Mouse (Mus musculus) frontal cortex, postnatal 36 days (tissue): ENCODE measurements around the gene Srm.

Experiments used
- DNase-seq, 2 experiments: peaks; one replicate each; pipeline ENCODE4 v3.0.0; 2022; ENCODE audit warnings: low spot score in 2 of 2

Gene Srm

DNA sequence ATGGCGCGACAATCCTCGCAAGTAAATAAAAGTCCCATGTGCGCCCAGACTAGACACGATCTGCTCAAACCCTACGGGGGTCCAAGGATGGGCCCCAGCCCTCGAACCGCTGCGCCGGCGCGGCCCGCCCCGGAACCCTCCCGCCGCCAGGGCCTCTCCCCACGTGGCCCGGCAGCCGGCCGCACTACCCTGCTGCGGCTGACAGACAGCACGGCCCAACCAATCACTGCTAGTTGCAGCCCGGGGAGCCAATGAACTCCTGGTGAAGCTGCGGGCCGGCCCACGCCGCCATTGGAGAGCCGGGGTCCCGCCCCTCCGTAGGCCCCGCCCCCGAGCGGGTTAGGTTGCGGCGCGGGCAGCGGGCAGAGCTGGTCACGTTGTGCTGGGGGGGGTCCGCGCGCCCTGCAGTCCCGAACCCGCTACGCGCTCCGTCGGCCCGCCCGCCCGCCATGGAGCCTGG, at the start of gene Srm:
Srm (plus strand) TSS at position 333 of the 460 bp plus-strand sequence.
- peak; percentile 95 to 97 for DNase-seq

DNA sequence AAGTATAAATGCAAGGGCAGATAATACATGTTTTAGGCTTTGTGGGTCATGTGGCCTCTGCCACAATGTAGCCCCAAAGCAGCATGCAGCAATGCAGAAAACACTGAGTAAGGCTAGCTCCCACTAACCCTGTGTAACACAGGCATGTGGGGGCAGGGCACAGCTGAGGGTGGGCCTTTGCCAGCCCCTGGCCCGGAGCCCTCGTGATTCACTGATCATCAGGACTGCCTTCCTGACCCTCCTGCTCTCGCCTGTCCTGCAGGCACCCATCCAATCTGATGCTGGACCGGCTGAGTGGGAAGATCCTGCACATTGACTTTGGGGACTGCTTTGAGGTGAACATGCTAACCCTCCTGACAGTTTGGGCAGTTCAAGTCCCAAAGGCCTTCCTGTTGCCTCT, 42.2 kb upstream of the Srm start:
- no peak for DNase-seq

DNA sequence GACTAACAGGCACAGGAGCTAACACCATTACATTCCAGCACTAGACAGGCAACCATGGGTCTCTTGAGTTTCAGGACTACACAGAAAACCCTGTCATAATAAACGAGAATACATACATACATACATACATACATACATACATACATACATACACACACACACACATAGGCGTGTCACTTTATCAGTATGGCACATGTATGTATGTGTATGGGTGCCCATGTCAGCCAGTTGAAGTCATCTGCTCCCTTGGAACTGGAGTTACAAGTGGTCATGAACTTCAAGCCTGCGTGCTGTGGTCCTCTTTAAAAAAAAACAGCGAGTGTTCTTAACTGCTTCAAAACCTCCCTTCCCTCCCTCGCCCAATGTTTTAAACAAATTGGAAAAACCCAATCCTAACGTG, 33.5 kb upstream of the Srm start:
- DNase-seq: no peak

DNA sequence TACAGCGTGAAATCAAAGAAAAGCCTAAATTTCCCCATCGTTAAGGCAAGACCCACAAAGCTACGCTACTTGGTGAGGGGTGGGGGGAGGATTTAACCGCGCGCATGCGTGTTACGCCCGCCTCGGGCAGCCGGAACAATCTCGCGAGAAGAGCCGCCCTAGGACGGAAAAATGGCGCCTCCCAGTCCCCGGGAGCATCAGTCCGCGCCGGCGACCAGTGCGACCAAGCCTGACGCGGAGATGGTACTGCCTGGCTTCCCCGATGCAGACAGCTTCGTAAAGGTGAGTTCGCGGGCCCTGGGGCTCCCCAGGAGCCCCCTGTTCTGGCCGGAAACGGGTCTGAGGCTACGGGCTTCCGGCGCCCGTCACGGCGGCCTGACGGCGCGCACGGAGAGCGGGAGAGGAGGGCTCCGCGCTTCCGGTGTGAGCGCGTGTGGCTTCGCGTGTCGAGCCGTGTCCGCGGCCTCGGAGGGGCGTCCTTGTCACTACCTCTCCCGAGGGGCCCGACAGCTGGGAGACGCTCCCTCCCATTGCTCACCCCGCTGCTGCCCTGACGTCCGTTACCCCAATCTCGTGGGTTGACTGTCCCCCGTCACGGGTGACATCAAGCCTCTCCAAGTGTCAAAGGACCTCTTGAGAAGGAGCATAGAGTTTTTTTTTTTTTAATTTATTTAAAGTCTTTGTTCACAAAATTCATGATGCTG, 32.9 kb upstream of the Srm start, which contains the start of gene Exosc10:
Exosc10 (plus strand) TSS at position 133 of the 704 bp plus-strand sequence.
- DNase-seq: peak; percentile 82 to 86

DNA sequence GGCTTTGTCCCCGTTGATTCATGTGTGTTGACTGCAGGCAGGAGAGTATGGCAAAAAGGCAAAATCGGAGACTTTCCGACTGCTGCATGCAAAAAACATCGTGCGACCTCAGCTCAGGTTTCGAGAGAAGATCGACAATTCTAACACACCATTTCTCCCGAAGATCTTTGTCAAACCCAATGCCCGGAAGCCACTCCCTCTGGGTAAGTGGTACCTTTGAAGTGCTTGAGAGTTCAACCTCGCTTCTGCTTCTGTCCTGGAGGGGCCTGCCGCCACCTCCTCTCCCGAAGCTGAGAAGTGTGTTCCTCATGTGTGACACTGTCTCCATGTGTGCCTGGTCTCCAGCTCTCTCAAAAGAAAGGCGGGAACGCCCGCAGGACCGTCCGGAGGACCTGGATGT, 28.6 kb upstream of the Srm start:
- no peak for DNase-seq

DNA sequence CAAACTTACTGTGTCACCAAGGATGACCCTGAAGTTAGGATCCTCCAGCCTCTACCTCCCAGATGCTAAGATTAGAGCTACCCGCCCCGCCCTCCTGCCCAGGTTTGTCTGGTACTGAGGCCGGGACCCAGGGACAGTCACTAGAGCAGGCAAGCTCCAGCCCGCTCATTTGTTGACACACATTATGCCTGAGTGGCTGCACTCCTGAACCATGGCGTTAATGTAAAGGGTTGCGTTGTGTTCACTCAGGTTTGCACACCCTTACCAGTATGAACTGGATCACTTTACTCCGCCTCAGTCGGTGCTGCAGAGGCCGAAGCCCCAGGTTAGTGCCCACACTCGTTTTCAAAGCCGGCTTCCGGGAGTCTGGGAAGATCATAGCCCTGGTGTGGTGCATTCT, 27.7 kb upstream of the Srm start:
- DNase-seq: no peak

DNA sequence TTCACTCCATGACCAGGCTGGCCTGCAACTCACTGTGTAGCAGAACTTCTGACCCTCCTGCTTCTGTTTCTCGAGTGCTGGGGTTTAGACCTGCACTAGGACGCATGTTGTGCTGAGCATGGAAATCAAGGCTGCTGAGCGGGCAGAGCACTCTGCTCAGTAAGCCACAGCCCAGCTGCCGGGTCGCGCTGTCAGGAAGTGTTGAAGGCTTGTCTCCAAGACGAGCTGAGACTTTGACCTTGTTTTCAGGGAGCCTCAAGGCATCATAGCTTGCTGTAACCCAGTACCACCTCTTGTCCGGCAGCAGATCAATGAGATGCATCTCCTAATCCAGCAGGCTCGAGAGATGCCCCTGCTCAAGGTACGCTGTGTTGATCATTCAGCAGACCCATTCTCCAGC, 21.2 kb upstream of the Srm start:
- no peak for DNase-seq

DNA sequence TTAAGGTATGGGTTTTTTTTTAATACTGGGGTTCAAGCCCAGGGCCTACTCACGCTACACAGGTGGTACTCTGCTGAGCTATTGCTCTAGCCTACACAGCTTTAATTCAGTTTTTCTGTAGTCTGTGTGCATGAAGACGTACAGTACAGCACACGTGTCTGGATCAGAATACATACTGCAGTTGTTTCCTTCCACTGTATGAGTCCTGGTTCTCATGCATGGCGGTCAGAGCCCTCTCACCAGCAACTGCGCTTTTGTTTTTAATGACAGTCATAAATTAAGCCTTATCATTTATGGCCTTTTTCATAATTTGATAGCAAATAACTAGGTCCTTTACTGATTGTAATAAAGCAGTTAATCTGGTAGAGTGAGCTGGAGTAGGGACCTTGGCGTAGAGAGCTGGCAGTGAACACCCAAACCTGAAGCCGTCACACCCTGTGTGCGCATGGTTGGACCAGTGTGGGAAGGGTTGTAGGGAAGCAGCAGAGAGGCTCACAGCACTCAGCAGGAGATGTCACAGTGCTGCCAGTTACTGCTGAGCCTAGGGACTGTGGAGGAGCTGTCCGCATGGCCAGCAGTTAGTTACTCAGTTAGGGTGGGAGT, 20.5 kb upstream of the Srm start:
- DNase-seq: no peak

DNA sequence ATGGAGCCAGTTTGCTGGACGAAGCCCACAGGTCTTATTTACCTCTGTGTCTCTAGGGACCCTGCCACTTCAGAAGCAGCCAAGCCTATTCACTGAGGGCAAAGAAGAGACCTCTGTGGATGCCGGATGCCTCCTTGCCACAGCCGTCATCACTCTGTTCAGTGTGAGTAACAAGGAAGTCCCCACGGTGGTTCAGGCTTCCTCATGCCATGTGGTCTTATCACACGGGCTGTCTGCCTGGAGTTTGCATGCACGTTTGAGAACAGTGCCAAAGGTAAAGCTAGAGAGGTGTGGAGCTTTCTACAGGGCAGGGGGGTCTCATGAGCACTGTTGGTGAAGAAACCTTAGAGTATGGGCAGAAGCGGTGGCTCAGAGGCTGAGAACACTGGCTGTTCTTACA, 18.1 kb upstream of the Srm start:
- no peak for DNase-seq

DNA sequence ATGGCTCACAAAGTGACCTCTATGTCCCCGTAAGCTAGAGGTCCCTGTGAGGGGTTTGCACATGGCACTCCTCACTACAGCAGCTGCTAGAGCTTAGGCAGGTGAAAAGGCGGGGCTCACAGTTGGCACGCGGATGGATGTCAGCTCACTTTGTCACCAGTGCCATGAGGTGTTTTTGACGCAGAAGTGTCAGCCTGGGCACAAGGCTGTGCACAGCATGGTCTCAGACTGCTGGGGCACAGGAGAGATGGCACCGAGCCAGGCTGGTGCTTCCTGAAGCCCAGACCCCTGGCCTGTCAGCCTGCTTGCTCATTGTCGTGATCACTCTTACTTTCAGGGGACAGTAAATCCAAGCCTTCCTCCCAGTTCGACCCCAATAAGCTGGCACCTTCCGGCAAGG, 10.5 kb upstream of the Srm start:
- DNase-seq: no peak

DNA sequence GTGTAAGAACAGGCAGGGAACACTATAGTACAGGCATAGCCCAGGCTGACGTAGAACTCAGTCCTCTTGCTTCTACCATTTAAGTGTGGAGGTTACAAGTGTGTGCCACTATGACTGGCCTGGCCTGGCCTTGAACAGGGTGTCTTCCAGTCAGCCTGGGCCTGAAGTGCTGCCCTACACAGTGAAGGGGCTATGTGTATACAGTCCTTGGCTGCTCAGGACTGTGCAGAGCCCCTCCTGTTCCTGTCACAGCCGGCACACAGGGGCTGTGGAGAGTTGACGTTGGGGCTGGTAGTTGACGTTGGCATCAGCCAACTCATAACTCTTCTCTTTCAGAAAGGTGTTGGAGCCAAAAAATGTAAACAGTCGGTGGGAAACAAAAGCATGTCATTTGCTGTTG, 9.9 kb upstream of the Srm start:
- no peak for DNase-seq

DNA sequence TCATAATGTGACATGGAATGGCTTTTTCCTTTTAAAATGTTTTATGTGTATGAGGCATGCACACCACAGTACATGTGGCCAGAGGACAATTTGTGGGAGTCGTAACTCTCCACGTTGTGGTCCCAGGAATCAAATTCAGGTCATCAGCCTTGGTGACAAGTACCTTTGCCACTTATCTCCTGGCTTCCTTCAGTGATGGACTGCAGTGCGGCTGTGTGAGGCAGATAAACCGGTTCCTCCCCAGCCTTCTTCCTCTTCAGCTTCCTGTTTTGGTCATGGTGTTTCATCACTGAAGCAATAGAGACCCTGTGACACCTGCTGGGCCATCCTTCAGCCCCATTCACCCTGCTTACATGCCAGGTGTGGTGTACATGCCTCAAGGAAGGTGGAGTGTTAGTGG, 8.0 kb upstream of the Srm start:
- no peak for DNase-seq

DNA sequence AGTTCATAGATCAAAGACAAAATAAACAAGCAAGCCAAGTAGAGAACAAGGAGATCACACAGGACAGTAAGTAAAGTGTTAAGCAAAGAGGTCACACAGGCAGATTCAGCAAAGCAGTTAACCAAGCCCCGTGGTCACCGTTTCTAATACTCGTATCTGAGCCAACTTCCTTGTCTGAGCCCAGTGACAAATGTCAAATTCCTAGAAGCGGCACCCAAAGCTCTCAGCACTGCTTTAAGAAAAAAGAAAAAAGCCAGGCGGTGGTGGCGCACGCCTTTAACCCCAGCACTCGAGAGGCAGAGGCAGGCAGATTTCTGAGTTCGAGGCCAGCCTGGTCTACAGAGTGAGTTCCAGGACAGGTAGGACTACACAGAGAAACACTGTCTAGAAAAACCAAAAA, 4.7 kb upstream of the Srm start:
- no peak for DNase-seq

DNA sequence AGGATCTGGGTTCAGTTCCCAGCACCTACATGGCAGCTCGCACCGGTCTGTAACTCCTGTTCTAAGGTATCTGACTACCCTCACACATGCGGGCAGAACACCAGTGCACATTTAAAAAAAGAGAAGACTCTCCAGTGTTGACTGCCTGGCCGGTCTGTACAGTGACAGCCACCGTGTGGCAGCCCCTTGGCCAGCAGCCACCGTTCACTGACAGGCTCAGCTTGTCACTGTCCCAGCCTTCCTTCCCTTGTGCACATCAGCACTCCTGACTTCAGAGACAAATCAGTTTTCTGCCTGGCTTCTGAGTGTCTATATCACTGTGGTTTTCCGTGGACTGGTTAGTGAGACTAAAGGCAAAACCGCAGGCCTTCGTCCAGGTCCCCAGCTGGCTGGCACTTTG, 2.5 kb upstream of the Srm start:
- no peak for DNase-seq

DNA sequence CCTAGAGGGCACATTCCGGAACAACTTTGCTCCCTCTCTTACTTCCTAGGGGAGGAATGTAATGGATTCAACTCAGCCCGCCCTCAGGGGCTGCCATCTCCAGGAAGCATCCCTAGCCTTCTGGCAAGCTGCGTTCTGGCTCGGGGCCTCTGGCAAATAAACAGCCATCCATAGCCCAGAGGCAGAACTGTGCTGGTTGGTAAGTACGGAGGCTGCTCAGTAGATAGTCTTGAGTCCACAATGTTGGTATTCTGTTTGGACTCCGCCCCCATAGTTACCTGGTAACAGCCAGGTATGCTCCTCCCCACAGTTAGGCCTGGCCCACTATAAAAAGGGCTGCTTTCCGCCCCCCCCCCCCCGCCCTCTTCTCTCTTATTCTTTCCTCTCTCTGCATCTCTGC, 1.7 kb upstream of the Srm start:
- DNase-seq: no peak

DNA sequence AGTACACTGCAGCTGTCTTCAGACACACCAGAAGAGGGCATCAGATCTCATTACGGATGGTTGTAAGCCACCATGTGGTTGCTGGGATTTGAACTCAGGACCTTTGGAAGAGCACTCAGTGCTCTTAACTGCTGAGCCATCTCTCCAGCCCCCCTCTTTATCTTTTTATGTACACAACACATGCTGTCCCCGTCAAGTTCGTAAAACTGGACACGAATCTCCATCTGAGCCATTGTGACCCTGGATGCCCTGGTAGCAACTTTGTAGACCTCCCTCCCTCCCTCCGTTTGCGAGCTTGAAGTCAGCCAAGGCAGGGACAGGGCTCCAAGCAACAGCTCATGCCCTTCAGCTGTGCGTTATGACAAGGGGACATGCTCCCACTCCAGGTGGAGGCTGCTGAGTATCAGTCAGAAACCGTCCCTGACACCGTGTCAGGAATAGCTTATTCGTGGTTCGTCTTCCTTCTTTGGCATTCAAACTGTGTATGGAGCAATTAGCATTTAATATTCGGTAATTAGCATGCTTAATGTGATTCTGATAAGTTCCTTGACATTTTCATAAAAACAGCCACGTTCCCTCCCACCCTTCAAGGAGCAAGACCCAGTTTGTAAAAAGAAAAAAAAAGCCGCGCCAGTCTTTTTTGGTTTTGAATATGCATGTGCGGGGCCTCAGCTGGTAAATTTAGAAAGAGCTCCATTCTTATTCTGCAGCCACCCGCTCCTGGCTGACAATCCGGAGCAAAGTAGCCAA, 707 bp upstream of the Srm start:
- peak in 1 of 2 experiments; percentile 31 for DNase-seq

DNA sequence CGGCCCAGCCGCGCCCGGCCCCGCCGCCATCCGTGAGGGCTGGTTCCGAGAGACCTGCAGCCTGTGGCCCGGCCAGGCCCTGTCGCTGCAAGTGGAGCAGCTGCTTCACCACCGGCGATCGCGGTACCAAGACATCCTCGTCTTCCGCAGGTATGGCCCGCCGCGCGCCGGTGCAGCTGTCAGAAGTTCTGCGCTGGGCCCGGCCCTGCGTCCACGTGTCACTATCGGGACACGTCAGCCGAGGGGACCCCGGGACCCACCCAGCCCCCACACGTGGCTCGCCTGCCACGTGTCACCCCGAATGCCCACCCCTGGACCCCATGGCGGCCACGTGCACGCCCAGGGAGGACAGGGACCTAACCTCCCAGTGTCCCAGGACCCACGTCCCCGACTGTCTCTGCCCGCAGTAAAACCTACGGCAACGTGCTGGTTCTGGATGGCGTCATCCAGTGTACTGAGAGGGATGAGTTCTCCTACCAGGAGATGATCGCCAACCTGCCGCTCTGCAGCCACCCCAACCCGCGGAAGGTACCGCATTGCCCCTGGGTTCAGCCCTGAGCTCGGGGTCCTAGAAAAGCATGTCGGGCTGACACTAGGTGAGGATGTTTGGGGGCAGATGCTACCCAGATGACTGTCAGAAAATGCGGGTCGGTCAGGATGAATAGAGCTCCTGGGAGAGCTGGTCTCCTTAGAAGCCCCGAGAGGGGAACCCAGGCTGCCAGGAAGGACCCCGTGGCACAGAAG, 506 bp downstream of the Srm start:
- no peak for DNase-seq

DNA sequence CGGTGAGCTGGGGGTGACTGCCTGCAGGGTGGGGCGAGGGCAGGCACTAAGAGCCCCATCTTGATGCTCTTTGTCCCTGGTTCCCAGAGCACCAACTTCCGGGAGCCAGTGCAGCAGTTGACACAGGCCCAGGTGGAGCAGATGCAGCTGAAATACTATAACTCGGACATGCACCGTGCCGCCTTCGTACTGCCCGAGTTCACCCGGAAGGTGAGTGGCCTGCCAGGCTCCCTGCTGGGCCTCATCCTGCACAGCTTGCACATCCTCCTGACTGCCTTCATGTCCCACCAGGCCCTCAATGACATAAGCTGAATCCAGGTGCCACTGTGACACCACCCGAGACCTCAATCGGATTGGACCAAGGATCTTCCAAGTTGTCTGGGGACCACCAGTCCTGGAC, 2.7 kb downstream of the Srm start:
- DNase-seq: no peak

DNA sequence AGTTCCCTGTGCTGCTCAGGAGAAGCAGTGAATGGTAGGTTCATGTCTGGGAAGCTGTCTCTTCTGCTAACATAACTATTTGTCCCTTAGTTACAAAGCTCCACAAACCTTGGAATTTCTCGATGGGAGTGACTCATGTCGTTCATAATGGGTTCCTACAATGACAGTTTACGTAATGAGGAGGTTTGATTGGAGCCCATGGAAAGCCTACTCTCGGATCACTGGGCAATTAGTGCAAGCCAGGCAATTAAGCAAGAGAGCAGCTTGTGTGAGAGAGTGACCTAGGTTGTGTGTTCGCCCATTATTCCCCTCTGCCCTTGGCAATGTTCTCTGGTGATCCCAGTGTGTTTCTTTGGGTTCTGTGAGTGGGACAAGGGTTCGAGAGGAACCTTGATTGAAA, 4.6 kb downstream of the Srm start:
- no peak for DNase-seq

DNA sequence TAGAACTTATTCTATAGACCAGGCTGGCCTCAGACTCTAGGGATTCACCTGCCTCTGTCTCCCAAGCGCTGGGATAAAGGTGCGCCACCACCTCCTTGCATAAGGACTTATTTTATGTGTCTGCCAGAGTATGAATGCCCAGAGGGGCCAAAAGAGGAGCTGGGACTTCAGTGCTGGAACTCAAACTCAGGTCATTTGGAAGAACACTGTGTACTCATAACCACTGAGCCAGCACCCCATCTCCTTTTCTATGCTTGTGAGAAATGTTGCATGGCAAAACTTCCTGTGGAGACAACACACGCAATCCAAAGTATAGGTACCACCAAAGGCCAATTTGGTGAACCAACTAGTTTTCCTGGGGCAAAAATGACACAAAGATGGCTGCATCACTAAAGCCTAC, 5.4 kb downstream of the Srm start:
- no peak for DNase-seq

DNA sequence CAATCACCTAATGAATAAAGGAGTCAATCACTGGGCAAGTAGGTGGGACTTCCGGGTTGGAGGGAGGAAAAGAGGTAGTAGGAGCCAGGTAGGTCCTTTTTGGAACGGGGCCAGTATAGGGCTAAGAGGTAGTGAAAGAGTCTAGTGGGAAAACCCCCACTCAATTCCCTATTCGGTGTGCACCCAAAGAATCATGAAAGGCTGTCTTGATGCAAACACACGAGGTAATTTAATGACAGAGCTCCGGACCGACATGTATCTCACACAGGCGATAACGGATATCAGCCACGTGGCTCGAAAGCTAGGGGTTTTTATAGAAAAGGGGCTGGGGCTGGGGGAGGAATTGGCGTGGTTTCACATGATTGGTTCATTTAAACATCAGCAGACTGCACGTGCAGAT, 7.5 kb downstream of the Srm start:
- no peak for DNase-seq

DNA sequence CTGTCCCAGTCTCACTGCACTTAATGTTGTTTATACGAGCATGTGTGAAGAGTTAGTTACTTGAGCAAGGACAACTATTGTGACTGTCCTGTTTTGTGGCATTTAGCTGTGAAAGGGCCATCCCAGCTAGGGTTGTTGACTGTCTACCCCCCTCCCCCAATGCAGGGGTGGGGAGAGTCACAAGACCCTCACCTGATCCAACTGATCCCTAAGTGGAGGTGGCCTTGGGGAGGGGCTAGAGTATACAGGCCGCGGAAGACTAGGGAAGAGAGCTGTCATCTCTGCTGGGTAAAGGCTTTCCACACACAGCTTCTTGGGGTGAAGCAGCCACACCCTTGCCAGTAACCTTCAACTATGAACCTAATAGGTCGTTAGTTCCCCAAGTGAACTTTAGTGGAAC, 9.0 kb downstream of the Srm start:
- no peak for DNase-seq
